ENCODE assay signal across 16 mouse cellular contexts in genomic region chr16:66731212-66731611, GRCm38 (mm10).
A peak's percentile ranks its signal among the peaks of the same experiment; 100 is the strongest.
DNase-seq lines count a peak whose midpoint lies in the region; ATAC-seq lines count a peak whose summit lies in the region.
"Had no signal": no experiment of that assay in that cellular context is flagged by ENCODE, and none has a peak within 500 bp of the region (broad histone marks: within the 10 kb centered on the region; RNA-seq: fewer than 3 reads in every experiment).

No protein-coding gene starts in this region.

- no peak overlapping the region for H3K27ac ChIP-seq in forebrain, embryonic 11.5 days (ENCODE audit: low read depth, low read length)
- no peak overlapping the region for H3K27ac ChIP-seq in forebrain, embryonic 10.5 days
- no peak overlapping the region for H3K27ac ChIP-seq in forebrain, embryonic 15.5 days (replicated peaks)
- H3K27ac ChIP-seq in midbrain, embryonic 12.5 days (replicated peaks), result no peak overlapping the region
- H3K27ac ChIP-seq: embryonic facial prominence, embryonic 10.5 days; heart, adult 2 months had no signal

- H3K9ac ChIP-seq in forebrain, embryonic 11.5 days (ENCODE audit: low read length), result no peak overlapping the region
- no peak overlapping the region for H3K9ac ChIP-seq in forebrain, embryonic 15.5 days (replicated peaks)
- H3K9ac ChIP-seq in midbrain, embryonic 12.5 days (replicated peaks), result no peak overlapping the region

- no peak overlapping the region for H3K4me2 ChIP-seq in forebrain, embryonic 11.5 days (ENCODE audit: low read depth, low read length, severe bottlenecking)
- no peak overlapping the region for H3K4me2 ChIP-seq in forebrain, embryonic 15.5 days (replicated peaks)
- H3K4me2 ChIP-seq in midbrain, embryonic 12.5 days (replicated peaks), result no peak overlapping the region

- peak; percentile 69; the same call in 1 of the 2 replicates for ATAC-seq in forebrain, embryonic 11.5 days (replicated peaks; ENCODE audit: low FRiP score)
- ATAC-seq in forebrain, embryonic 15.5 days (replicated peaks), result peak; percentile 91
- ATAC-seq in midbrain, embryonic 12.5 days (ENCODE audit: low FRiP score, low read depth), result peak; percentile 84
- ATAC-seq: intestine, postnatal 0 days had no signal

- H3K36me3 ChIP-seq in forebrain, embryonic 11.5 days (ENCODE audit: control insufficient read depth, insufficient read depth, low read length), result no peaks in the 10 kb centered on the region
- H3K36me3 ChIP-seq in forebrain, embryonic 10.5 days (replicated peaks), result no peaks in the 10 kb centered on the region
- no peaks in the 10 kb centered on the region for H3K36me3 ChIP-seq in forebrain, embryonic 15.5 days
- H3K36me3 ChIP-seq in midbrain, embryonic 12.5 days, result no peaks in the 10 kb centered on the region
- H3K36me3 ChIP-seq: embryonic facial prominence, embryonic 10.5 days had no signal

- intact Hi-C loops in heart, postnatal 25 days (cut with DNase I), result no loop called here

- 61% methylated on average over 3 of the region's 3 CpGs for WGBS in forebrain, embryonic 11.5 days
- WGBS in forebrain, embryonic 10.5 days, result 64% methylated on average over 3 of the region's 3 CpGs
- 35% methylated on average over 3 of the region's 3 CpGs for WGBS in forebrain, embryonic 15.5 days
- 46% methylated on average over 3 of the region's 3 CpGs for WGBS in midbrain, embryonic 12.5 days

- no peaks in the 10 kb centered on the region for H3K27me3 ChIP-seq in forebrain, embryonic 11.5 days (ENCODE audit: control insufficient read depth, insufficient read depth, low read length)
- no peaks in the 10 kb centered on the region for H3K27me3 ChIP-seq in forebrain, embryonic 10.5 days (ENCODE audit: poor library complexity, severe bottlenecking)
- H3K27me3 ChIP-seq in forebrain, embryonic 15.5 days, result no peaks in the 10 kb centered on the region
- no peaks in the 10 kb centered on the region for H3K27me3 ChIP-seq in midbrain, embryonic 12.5 days

- no peak for DNase-seq in forebrain, embryonic 11.5 days (ENCODE audit: low spot score)
- no peak for DNase-seq in forebrain, embryonic 10.5 days (ENCODE audit: extremely low spot score, low spot score)
- DNase-seq in retina, embryonic 14.5 days (ENCODE audit: low spot score), result peak; percentile 31
- no peak for DNase-seq in heart, postnatal 4 days
- DNase-seq in heart, postnatal 25 days (ENCODE audit: low spot score), result no peak
- no peak for DNase-seq in adrenal gland, adult 2 months
- DNase-seq: adrenal gland, postnatal 10 days; cerebellum, postnatal 36 days; heart, adult 2 months; kidney, postnatal 14 days; thymus, adult 18-20 months had no signal

- H3K4me3 ChIP-seq in forebrain, embryonic 11.5 days (ENCODE audit: low read depth, low read length), result no peak overlapping the region
- H3K4me3 ChIP-seq in forebrain, embryonic 10.5 days, result no peak overlapping the region
- H3K4me3 ChIP-seq in forebrain, embryonic 15.5 days, result no peak overlapping the region
- H3K4me3 ChIP-seq in midbrain, embryonic 12.5 days, result no peak overlapping the region
- H3K4me3 ChIP-seq: embryonic facial prominence, embryonic 10.5 days; erythroblast, embryonic 14.5 days; heart, adult 2 months had no signal

- H3K4me1 ChIP-seq in forebrain, embryonic 11.5 days (replicated peaks; ENCODE audit: control insufficient read depth, insufficient read depth, low read length), result no peaks in the 10 kb centered on the region
- H3K4me1 ChIP-seq in forebrain, embryonic 10.5 days, result no peaks in the 10 kb centered on the region
- H3K4me1 ChIP-seq in forebrain, embryonic 15.5 days, result no peaks in the 10 kb centered on the region
- no peaks in the 10 kb centered on the region for H3K4me1 ChIP-seq in midbrain, embryonic 12.5 days
- H3K4me1 ChIP-seq: embryonic facial prominence, embryonic 10.5 days had no signal

- no peaks in the 10 kb centered on the region for H3K9me3 ChIP-seq in forebrain, embryonic 11.5 days (ENCODE audit: control insufficient read depth, low read length)
- no peaks in the 10 kb centered on the region for H3K9me3 ChIP-seq in forebrain, embryonic 10.5 days
- H3K9me3 ChIP-seq in forebrain, embryonic 15.5 days, result no peaks in the 10 kb centered on the region
- H3K9me3 ChIP-seq in midbrain, embryonic 12.5 days, result no peaks in the 10 kb centered on the region
- H3K9me3 ChIP-seq: embryonic facial prominence, embryonic 10.5 days had no signal
